Mouse (Mus musculus) cerebellum, postnatal 25 days (tissue): Measurements from ENCODE around the gene Sat2.
A peak's percentile ranks its signal among the peaks of the same experiment; 100 is the strongest.

ENCODE experiments used
- DNase-seq, 2 experiments: peaks; one replicate each; pipeline ENCODE4 v3.0.0; 2021; ENCODE audit warnings: mixed read lengths in 2 of 2

Sat2 gene

GRCm38 (mm10) chr11:69672211-69672706, 50.4 kb downstream of the Sat2 start, which contains the start of gene Eif4a1:
Gene Eif4a1 (minus strand): TSS chr11:69672423.
- peak; percentile 100 for DNase-seq
